Mouse (Mus musculus): ENCODE results near the gene D17H6S53E. TPM values are rescaled to one million over a fixed set of nuclear protein-coding genes. Genes with fewer than 3 reads are reported as not detected.

The D17H6S53E gene
- polyA plus RNA-seq, 1 experiment from 2014 or later: 16.3 TPM

GRCm38 (mm10) chr17:35146139-35146538 lies 20.0 kb downstream of the D17H6S53E start:
- Histone ChIP-seq H3K4me1 (ENCODE audit: insufficient read depth, low read depth, low read length) (no peaks in the 10 kb centered on the region), H3K4me3 (ENCODE audit: low read depth, low read length) (no peak overlapping the region), H3K27me3 (replicated peaks; ENCODE audit: insufficient read depth, low read length) (no peaks in the 10 kb centered on the region), H3K27ac (ENCODE audit: low read length) (no peak overlapping the region), H3K9ac (replicated peaks; ENCODE audit: low read depth) (no peak overlapping the region), H3K9me3 (ENCODE audit: low read length) (no peaks in the 10 kb centered on the region), H3K4me2 (replicated peaks; ENCODE audit: low read depth, low read length) (no peak overlapping the region), H3K36me3 (ENCODE audit: insufficient read depth, low read length) (peaks cover 71% of the 10 kb centered on the region)
- DNase-seq (ENCODE audit: low spot score) (no peak), ATAC-seq (no peak)
- TF ChIP-seq EP300 (IDR thresholded peaks at IDR 0.05): no peak
- TF ChIP-seq CTCF (IDR thresholded peaks at IDR 0.05): no peak
- 83% methylated on average over 5 of the region's 5 CpGs for WGBS

- DNase-seq (ENCODE audit: low spot score) (no peak), ATAC-seq (no peak)
- Histone ChIP-seq H3K27me3 (replicated peaks; ENCODE audit: insufficient read depth, low read length) (no peaks in the 10 kb centered on the region), H3K36me3 (ENCODE audit: insufficient read depth, low read length) (peaks cover 69% of the 10 kb centered on the region), H3K9ac (replicated peaks; ENCODE audit: low read depth) (no peak overlapping the region), H3K27ac (ENCODE audit: low read length) (no peak overlapping the region), H3K9me3 (ENCODE audit: low read length) (no peaks in the 10 kb centered on the region), H3K4me1 (ENCODE audit: insufficient read depth, low read depth, low read length) (no peaks in the 10 kb centered on the region), H3K4me3 (ENCODE audit: low read depth, low read length) (no peak overlapping the region), H3K4me2 (replicated peaks; ENCODE audit: low read depth, low read length) (no peak overlapping the region)
- TF ChIP-seq EP300 (IDR thresholded peaks at IDR 0.05) (no peak), CTCF (IDR thresholded peaks at IDR 0.05) (no peak)
- 63% methylated on average over 3 of the region's 3 CpGs for WGBS
Observed at GRCm38 (mm10) chr17:35147348-35147747, 21.2 kb downstream of the D17H6S53E start.

- Histone ChIP-seq H3K36me3 (ENCODE audit: insufficient read depth, low read length) (peaks cover 69% of the 10 kb centered on the region), H3K9ac (replicated peaks; ENCODE audit: low read depth) (no peak overlapping the region), H3K4me3 (ENCODE audit: low read depth, low read length) (no peak overlapping the region), H3K27me3 (replicated peaks; ENCODE audit: insufficient read depth, low read length) (no peaks in the 10 kb centered on the region), H3K4me2 (replicated peaks; ENCODE audit: low read depth, low read length) (no peak overlapping the region), H3K27ac (ENCODE audit: low read length) (no peak overlapping the region), H3K9me3 (ENCODE audit: low read length) (no peaks in the 10 kb centered on the region), H3K4me1 (ENCODE audit: insufficient read depth, low read depth, low read length) (no peaks in the 10 kb centered on the region)
- no peak for DNase-seq (ENCODE audit: low spot score)
- 55% methylated on average over 5 of the region's 5 CpGs for WGBS
- TF ChIP-seq EP300 (IDR thresholded peaks at IDR 0.05) (no peak), CTCF (IDR thresholded peaks at IDR 0.05) (no peak)
- ATAC-seq: no peak
Observed at GRCm38 (mm10) chr17:35147922-35148639, 21.9 kb downstream of the D17H6S53E start.

GRCm38 (mm10) chr17:35152121-35152520 lies 25.9 kb downstream of the D17H6S53E start:
- peaks cover 74% of the 10 kb centered on the region for H3K36me3 ChIP-seq (ENCODE audit: insufficient read depth, low read length)
- H3K27ac ChIP-seq (ENCODE audit: low read length): no peak overlapping the region
- H3K4me1 ChIP-seq (ENCODE audit: insufficient read depth, low read depth, low read length): no peaks in the 10 kb centered on the region
- ATAC-seq (no peak), DNase-seq (ENCODE audit: low spot score) (no peak)
- no peaks in the 10 kb centered on the region for H3K27me3 ChIP-seq (replicated peaks; ENCODE audit: insufficient read depth, low read length)
- WGBS: 96% methylated on average over 4 of the region's 4 CpGs
- H3K4me3 ChIP-seq (ENCODE audit: low read depth, low read length): no peak overlapping the region
- H3K9ac ChIP-seq (replicated peaks; ENCODE audit: low read depth): no peak overlapping the region
- no peaks in the 10 kb centered on the region for H3K9me3 ChIP-seq (ENCODE audit: low read length)
- TF ChIP-seq EP300 (IDR thresholded peaks at IDR 0.05) (no peak), CTCF (IDR thresholded peaks at IDR 0.05) (no peak)
- H3K4me2 ChIP-seq (replicated peaks; ENCODE audit: low read depth, low read length): no peak overlapping the region

DNA sequence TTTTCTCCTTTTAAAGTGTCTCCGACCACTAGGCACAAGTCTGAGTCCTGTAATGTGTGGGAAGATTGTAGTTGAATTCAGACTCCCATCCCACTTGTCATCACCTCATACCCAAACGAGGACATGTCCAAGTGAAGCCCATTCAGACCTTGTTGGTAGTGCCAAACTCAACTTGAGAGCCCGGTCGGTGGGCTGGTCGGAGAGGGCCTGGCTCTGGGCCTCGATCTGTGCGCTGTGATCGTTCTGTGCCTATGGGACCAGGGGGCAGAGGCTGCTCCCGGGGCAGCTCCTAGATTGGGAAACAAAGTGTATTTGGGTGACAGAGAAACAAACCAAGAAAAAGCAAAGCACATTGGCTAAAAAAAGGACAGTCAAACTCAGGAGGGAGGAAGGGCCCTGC lies 26.9 kb downstream of the D17H6S53E start:
- H3K27ac ChIP-seq (ENCODE audit: low read length): no peak overlapping the region
- no peak overlapping the region for H3K4me3 ChIP-seq (ENCODE audit: low read depth, low read length)
- H3K9me3 ChIP-seq (ENCODE audit: low read length): no peaks in the 10 kb centered on the region
- H3K4me1 ChIP-seq (ENCODE audit: insufficient read depth, low read depth, low read length): no peaks in the 10 kb centered on the region
- peaks cover 81% of the 10 kb centered on the region for H3K36me3 ChIP-seq (ENCODE audit: insufficient read depth, low read length)
- TF ChIP-seq EP300 (IDR thresholded peaks at IDR 0.05) (no peak), CTCF (IDR thresholded peaks at IDR 0.05) (no peak)
- H3K27me3 ChIP-seq (replicated peaks; ENCODE audit: insufficient read depth, low read length): no peaks in the 10 kb centered on the region
- DNase-seq (ENCODE audit: low spot score) (no peak), ATAC-seq (no peak)
- no peak overlapping the region for H3K9ac ChIP-seq (replicated peaks; ENCODE audit: low read depth)
- WGBS: 83% methylated on average over 9 of the region's 9 CpGs
- no peak overlapping the region for H3K4me2 ChIP-seq (replicated peaks; ENCODE audit: low read depth, low read length)

DNA sequence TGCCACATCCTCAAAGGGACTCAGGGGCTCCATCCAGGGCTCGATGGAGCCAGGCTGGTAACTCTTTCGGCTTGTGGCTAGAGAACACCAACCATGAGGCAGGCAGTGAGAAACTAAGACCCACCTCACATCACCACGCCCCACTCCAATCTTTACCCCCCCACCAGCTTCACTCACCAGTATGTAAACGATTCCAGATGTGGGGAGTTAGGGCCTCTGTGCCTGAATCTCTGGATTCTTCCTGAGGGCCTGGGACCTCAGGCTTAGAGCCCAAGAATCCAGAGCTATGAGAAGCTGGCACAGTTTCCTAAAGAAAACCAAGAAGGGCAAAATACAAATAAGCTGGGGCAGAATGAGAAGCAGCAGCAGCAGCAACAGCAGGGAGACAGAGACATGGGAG lies 27.8 kb downstream of the D17H6S53E start:
- H3K27ac ChIP-seq (ENCODE audit: low read length): no peak overlapping the region
- no peak overlapping the region for H3K4me2 ChIP-seq (replicated peaks; ENCODE audit: low read depth, low read length)

More for the DNA sequence above, 27.8 kb downstream of the D17H6S53E start:
- WGBS: 79% methylated on average over 4 of the region's 4 CpGs
- Histone ChIP-seq H3K4me1 (ENCODE audit: insufficient read depth, low read depth, low read length) (no peaks in the 10 kb centered on the region), H3K9ac (replicated peaks; ENCODE audit: low read depth) (no peak overlapping the region), H3K36me3 (ENCODE audit: insufficient read depth, low read length) (peaks cover 89% of the 10 kb centered on the region), H3K4me3 (ENCODE audit: low read depth, low read length) (no peak overlapping the region), H3K27me3 (replicated peaks; ENCODE audit: insufficient read depth, low read length) (no peaks in the 10 kb centered on the region), H3K9me3 (ENCODE audit: low read length) (no peaks in the 10 kb centered on the region)
- TF ChIP-seq CTCF (IDR thresholded peaks at IDR 0.05) (no peak), EP300 (IDR thresholded peaks at IDR 0.05) (no peak)
- ATAC-seq (no peak), DNase-seq (ENCODE audit: low spot score) (no peak)
